Mouse (Mus musculus) testis, adult 2 months (tissue): ENCODE data around the gene Cat.

ENCODE experiments used
- CTCF ChIP-seq: fragments of 200-500 bp; IDR thresholded peaks from 2 replicates; pipeline ENCODE4 v1.5.1; 2012; ENCODE audit warnings: low read depth, mild to moderate bottlenecking, inconsistent platforms, low read length, moderate library complexity; ENCODE audit not compliant: control insufficient read depth, insufficient read depth, insufficient replicate concordance
- POLR2A ChIP-seq: fragments of 200-500 bp; IDR thresholded peaks from 2 replicates; pipeline ENCODE4 v1.6.1; 2012; ENCODE audit warnings: low read depth, mild to moderate bottlenecking, inconsistent platforms, low read length, moderate library complexity; ENCODE audit not compliant: control insufficient read depth

DNA sequence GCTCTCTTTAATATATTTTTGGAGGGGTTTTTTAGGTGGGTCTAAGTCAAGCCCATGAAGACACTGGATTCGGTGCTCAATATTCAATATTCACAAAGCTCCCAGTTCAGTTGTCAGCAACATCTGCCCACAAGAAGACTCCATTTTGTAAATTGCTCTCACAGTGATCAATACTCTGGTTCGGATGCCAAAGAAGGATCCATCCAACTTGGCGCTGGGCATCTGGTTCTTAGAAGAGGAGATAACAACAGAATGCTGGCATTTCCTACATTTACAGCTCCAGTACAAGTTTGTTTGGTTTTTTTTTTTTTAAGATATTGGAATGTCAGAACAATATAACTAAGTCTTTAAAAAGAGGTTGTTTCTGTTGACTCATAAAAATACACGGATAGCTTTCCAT lies 4.1 kb downstream of the Cat start:
- TF ChIP-seq CTCF (no peak), POLR2A (no peak)
